Mouse (Mus musculus) inflammation-experienced regulatory T-cells, adult 6 months (primary cell): Measurements from ENCODE around the gene Alox12. TPM values are rescaled to one million over a fixed set of nuclear protein-coding genes. Genes with fewer than 3 reads are reported as not detected.

Experiments used
- ATAC-seq: one replicate; pipeline ENCODE4 v1.8.0; 2017
- polyA plus RNA-seq, 3 experiments: library from polyadenylated mRNA; unstranded; fragments of 100-300 nt; shearing (Covaris generic); gene quantifications; one replicate each; pipeline ENCODE4 v1.2.1; 2017

The Alox12 gene
- polyA plus RNA-seq, 3 experiments from 2014 or later, result 0.47 TPM; not detected in 2

DNA sequence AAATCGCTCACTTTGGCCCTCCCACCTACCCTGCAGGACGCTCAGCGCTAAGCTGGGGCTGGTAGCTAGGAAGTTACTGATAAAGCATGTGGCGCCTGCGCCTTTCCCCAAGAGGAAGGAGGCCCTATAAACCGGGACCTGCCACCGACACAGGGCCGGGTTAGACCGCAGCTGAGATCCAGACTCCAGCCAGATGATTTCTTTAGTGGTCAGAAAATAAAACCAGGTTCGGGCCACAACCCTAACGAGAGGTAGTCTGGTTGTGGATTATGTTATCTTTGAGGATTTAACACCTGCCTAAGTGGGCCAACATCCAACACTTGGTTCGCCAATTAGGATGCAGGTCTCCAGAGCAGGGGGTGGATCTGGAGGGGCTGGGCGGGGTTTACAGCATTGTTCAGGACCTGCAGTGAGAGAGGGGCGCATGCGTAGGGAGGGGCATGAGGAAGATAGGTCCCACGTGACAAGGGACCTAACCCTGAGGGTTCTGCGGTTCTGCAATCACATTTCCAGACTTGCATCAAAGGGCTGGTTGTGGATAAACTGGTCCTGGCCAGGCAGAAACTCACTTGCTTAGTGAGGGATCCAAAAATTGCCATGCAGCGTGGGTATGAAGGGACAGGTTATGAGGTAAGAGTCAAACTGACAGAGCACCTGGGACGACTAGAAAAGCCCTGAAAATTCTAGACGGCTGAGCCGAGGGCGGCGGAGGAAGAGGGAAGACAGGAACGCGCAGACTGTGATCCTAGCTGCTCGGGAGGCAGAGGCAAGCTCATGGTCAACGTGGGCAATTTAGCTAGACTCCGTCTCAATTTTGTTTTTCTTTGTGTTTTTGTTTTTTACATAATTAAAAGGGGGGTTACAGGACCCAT is 34.2 kb downstream of the Alox12 start, which contains the start of gene Slc16a13:
Gene Slc16a13 (minus strand): TSS at position 334 of the 872 bp plus-strand sequence.
- peak; percentile 94 for ATAC-seq

DNA sequence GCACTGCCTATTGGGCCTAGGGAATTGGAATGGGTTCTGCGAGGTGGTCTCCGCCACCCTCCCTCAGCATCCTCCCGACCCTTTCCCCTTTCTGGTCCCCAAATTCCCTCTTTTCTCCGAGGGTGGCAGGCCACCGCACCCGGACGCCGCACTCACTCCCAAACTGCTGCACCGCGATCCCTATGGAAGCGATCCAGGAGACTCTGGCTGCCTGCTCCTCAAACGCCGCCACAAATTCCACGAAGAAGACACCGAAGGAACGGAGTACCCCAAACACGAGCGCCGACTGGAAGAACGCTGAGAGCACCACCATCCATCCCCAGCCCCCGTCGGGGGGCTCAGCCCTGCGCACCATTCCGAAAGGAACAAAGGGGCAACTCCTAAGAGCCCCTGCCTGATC is 34.8 kb downstream of the Alox12 start:
- ATAC-seq, result no peak

DNA sequence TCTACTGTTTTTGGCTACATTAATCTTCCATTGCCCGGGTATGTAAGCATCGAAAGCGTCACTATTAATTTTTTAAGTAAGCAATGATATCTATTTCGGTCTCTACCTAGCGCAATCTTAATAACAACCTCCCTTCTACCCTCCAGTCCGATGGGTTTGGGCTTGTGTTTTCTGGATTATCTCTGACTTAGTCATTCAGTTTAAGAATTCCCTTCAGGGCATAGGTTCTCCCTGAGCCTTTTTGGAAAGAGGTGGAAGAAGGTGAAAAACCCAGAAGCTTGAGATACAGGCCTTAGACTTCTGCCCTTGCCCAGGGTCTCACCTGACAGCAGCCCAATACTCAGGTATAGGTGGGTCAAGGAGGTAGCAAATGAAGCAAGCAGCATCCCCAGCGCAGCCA is 35.3 kb downstream of the Alox12 start:
- no peak for ATAC-seq

DNA sequence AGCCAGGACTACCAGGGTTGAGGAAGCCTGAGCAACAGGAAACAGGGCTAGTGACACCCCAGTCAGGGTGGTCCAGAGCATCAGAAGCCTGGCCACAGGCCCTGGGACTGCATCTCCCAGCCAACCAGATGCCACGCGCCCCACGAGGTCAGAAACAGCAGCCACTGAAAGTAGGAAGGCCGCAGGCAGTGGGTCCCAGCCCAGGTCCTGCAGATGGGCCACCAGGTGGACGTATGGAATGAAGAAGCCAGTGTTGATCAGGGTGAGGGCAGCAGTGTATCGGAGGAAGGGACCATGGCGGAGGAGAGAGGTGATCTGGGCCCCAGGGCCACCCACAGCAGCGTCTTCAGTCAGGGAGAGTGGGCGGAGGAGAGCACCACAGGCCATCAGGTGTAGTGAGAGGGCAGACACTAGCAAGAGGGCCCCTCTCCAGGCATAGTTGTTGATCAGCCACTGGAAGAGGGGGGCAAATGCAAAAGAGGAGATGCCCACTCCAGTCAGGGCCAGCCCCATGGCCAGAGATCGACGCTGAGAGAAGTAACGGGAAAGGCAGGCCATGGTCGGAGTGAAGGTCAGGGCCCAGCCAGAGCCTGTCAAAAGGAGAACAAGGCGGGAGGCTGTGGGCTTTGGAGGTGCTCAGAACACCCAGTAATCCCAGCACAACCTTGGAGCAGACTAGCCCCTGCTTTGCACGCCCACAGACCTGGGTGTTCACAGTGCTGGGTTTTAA is 36.2 kb downstream of the Alox12 start:
- no peak for ATAC-seq

DNA sequence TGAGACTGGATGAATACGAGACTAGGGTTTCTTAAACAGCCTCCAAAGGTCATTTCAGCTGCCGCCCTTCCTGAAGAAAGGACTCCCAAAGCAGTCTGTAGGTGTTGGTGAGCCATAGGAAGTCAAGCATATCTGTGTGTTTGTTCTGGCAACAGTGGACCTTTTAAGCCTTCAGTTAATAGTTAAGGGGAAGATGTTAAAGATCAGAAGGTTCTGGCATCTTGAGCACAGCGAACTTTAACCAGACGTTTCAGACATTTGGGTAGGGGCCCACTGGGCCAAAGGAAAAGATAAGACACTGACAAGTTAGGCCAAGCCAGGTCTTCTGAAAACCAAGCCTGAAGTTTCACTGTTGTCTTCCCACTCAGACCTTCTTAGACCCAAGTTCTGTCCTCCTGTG is 37.1 kb downstream of the Alox12 start:
- ATAC-seq, result no peak

DNA sequence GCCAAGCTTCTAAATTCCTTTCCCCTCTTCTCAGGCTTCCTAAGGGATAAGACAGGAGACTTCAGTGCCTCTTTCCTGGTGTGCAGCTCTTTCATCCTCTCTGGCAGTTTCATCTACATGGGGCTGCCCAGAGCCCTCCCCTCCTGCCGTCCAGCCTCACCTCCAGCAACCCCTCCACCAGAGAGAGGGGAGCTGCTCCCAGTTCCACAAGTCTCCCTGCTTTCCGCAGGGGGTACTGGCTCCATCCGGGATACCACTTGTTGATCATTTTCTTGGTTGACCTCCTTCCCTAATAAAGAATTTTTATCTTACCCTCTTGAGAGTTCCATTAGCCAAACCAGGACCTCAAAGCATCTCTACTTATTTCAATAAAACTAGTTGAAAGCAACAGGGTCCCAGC is 39.0 kb downstream of the Alox12 start:
- no peak for ATAC-seq

DNA sequence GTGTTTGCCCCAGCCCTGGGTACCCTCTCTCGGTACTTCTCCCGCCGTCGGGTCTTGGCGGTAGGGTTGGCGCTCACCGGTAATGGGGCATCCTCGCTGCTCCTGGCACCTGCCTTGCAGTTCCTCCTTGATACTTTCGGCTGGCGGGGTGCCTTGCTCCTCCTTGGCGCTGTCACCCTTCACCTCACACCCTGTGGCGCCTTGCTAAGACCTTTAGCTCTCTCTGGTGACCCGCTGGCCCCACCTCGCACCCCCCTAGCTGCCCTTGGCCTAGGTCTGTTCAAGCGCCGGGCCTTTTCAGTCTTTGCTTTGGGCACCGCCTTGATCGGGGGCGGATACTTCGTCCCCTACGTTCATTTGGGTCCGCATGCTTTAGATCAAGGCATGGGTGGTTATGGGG is 39.9 kb downstream of the Alox12 start:
- ATAC-seq, result no peak

DNA sequence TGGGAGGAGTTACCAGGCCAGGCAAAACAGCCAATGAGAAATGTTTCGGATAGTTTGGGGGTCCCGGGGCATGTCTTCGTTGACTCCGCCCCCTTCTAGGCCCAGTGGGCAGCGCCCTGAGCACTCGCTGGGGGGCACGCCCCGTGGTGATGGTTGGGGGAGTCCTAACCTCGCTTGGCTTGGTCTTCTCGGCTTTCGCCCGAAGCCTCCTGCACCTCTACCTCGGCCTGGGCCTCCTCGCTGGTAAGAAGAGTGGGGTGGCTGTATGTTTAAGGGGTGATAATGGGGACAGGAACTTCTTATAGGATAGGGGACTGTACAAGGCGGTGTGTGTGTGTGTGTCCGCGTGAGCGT is 40.3 kb downstream of the Alox12 start:
- no peak for ATAC-seq

DNA sequence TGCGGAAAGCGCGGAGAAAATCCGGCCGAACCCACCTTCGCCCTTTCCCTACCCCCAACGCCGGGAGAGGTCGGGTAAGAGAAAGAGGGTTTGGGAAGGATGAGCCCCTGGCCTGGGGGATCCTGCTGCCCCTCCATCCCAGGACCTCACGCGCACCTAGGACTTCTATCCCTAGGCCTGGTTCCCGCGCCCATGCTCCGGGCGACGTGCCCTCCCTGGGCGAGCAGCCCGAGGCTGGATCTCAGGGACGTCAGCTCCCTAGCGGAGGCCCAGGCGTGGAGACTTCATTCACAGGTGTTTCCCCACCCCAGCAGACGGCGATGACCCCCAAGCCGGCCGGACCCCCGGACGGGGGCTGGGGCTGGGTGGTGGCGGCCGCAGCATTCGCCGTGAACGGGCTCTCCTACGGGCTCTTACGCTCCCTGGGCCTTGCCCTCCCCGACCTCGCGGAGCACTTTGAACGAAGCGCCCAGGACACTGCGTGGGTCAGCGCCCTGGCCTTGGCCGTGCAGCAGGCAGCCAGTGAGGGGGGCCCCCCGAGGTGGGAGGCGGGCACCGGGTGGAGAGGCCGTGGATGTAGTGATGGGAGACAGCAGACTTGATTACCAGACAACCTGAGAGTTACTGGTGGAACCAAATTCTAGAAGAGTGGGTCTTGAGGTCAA is 40.8 kb downstream of the Alox12 start:
- no peak for ATAC-seq

DNA sequence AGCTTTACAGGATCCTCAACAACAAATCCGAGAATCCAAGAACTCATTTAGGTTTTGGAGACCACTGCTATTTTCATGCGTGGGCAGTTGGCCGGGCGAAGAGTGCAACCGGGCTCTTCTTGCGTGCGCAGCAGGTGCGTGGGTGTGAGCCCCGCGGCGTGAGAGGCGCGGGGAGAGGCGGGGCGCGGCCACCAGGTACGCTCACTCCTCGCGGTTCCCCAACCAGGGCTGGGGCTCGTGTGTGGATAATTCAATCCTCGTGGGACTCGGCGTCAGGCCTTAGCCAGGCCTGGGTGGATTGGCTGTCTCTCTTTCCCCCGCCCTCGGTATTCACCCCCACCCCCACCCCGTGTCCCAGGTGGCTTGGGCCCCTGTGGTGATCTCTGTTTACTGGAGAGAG is 41.4 kb downstream of the Alox12 start:
- no peak for ATAC-seq

DNA sequence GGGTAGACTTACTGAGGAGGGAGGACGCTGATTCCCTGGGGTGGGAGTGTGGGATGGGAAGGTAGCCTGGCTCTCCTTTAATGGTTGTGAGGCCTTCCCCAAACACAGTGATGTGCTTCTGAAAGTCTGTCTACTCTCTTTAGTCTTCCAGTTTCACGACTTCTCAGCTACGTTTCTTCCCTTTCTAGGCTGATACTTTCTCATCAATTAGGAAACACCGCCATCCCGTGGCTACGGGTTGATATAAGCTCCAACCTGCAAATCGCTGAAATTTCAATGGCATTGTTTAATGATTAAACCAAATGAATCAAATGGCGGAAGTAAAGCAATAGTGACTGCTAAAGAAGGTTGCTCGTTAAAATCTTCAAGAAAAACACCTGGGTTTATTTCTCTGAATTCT is 42.3 kb downstream of the Alox12 start:
- ATAC-seq, result peak; percentile 14

DNA sequence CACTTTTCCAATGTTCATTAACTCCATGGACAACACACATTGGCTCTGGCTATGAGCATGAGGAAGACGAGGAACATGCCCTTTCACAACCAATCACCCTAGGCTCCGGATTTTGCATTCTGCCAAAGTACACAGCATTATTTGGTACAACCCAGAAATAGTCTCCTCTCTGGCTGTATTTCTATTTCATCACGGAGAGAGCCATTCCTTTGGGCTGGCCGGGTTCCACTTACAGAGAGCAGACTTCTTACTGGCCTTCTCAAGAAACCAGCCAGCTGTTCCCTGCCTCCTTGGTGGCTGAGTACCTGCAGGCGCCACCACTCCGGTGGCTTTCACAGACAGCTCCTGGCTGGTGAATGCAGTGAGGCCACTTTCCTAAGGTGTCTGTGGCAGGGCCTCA is 42.7 kb downstream of the Alox12 start, which contains the start of gene Slc16a11:
Gene Slc16a11 (plus strand): TSS at position 330 of the 400 bp plus-strand sequence.
- no peak for ATAC-seq

DNA sequence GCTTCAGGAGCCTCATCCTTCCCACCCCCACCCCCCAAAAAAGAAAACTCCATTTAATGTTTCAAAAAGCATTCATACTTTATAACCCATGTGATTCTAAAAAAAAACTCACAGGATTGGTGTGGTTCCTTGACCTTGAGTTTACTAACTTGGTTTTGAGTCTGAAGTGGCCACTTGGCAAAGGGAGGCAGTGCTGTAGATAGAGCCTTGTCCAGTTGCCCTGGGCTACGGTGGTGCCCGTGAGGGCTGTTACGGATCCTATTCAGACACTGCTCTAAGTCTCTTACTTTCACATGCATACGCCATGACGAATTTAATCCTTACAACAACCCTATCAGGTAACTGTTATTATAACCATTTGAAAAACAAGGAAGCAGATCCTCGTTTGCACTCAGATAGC is 43.2 kb downstream of the Alox12 start:
- ATAC-seq, result no peak

DNA sequence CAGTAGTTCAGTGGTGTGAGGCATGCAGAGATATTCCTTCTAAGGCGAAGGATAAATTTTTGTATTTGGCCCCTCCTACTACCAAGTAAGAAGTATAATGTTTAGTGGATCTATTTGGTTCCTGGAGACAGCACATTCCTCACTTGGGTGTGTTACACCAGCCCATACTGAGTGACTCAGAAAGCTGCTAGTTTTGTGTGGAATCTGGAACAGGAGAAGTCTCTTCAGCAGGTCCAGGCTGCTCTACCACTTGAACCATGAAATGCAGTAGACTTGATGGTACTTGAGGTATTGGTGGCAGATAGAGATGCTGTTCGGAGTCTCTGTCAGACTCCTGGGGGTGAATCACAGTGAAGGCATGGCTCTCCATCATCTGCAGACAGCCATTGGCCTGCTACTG is 44.5 kb downstream of the Alox12 start:
- no peak for ATAC-seq

DNA sequence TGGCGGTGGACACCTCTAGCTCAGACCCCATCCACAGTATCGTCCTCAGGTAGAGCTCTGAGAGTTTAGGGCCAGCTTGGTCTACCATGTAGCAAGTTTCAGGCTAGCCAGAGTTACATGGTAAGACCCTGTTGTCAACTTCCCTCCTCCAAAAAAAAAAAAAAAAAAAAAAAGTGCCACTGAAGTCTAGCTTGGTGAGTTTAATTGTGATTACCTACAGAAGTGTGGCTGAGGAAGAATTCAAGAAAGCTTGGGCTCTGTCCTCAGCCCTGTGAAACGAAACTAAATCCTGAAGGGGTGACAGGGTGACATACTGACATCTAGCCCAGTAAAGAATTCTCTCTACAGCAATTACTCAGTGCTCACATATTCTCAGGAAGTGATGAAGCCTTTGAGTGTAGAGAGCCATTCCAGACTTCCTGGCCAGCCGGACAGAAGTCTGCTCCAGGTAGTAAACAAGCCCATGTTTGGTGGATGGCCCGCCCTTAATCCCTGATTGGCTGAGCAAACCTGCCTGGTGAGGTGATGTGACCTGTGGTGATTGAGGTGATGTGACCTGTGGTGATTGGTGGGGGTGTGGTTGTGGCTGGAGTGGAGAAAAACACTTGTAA is 46.3 kb downstream of the Alox12 start:
- no peak for ATAC-seq

DNA sequence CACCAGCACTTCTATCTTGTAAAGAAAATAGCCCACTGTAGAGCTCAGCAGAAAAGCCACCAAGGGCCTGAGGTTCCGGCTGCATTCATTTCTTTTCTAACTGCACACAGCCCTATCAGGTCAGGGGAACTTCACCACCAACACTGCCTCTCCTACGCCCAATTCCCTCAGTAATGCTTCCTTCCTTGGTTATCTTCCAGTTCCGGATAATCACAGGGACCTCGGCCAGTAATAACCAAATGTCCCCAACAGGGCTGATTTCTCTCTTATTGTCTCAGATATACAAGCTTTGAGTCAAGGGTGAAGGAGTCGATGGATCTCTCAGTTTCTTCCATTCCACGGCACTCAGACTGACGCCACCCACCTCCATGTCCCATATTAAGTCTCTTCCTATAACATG is 47.9 kb downstream of the Alox12 start:
- ATAC-seq, result no peak

DNA sequence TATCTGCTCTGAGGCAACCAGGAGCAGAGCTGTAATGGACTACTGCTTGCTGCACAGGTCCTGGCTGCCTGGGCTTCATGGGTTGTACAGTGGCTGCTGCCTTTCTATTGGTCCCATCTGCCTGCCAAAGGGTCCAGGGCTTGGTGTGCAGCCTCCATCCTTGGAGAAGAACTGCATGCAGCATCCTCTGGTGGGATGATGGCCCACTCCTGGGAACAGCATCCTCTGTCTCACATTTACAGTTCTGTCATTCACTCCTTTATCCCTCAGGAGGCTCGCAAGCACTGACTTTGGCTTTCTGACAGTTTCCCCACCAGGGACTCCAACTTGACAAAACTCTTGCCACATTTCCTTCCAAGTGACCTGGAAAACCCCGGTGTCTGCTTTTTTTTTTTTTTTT is 48.4 kb downstream of the Alox12 start:
- no peak for ATAC-seq

DNA sequence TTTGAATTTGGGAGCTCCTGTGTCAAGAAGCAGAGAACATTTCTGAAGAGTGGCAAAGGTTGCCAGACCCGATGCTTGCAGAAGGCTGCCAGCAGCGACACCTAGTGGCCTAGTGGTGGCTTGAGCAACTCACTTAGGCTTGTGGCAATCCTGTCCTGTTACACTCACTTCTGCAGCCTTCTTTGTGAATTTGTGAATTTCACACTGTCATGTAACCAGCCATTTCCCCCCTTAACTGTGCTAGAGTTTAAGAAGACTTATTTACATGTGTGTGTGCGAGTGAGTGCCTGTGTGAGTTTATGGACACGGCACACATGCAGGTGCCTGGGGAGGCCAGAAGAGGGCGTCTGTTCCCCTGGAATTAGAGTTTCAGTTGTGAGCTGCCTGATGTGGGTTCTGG is 53.5 kb downstream of the Alox12 start:
- no peak for ATAC-seq

DNA sequence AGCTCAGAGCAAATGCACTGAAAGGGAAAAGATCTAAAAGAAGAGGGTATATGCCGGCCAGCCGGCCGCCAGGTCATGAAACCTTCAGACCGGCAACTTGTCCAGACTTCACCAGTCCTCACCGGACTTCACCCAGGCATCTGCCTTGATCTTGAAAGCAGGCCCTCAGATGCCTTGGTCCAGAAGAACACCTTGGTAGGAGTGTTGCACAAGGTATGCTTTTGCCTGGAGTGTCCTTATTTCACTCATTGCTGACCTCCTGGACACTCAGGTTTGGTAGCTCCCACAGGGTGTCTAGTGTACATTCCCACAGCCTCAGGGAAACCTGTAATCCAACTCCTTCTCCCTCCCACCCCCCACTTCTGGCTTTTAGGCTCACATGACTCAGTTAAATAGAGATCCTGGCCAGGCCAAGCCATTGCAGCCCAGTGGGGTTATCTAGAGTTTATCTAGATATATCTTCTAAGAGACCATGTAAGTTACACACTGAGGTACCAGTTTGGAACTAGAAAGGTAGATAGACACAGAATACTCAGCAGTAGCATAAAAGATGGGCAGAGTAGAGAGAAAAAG is 55.0 kb downstream of the Alox12 start:
- ATAC-seq, result no peak

DNA sequence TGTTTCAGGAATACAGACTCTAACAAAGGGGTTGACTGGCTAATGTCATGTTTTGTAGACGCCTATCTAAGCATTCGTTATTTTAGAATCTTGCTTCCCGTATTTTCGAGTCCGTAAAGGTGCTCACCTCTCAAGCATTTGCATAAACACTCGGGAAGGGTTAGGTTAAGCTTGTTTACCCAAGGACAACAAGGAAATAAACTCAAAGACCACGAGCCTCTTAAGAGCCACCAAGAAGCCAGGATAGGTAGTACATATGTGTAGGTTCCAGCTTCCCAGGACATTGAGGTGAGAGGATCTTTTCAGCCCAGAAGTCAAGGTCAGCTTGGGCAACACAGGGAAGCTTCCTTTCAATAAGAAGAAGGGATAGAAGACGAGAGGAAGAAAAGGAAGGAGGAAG is 56.0 kb downstream of the Alox12 start:
- ATAC-seq, result no peak

DNA sequence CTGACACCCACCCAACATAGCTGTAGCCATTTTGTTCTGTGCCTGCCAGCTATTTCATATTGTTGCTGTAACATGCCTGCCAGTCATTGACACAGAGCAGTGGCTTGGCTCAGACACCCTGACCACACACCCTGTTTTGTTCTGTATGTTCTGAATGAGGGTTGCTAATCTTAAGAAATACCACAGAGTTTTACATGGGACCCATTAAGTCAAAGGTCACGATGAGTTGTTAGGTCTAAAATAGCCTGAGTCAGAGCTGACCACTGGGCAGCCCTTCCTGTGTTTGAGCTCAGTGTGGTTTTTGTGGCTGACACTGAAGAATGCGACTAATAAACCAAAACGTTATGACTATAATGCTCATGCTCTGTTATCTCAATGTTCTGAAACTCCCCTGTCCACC is 56.8 kb downstream of the Alox12 start:
- no peak for ATAC-seq
